Mouse (Mus musculus) C2C12 (cell line): ENCODE data around the gene Sin3b. TPM values are rescaled to one million over a fixed set of nuclear protein-coding genes. Genes with fewer than 3 reads are reported as not detected.

Experiments
- H3K27me3 ChIP-seq: one replicate; pipeline ENCODE4 v1.6.1; 2011; ENCODE audit not compliant: control insufficient read depth, insufficient read depth, insufficient read length
- H3K36me3 ChIP-seq: one replicate; pipeline ENCODE4 v1.6.1; 2011; ENCODE audit not compliant: control insufficient read depth, insufficient read depth
- H3K4me3 ChIP-seq: one replicate; pipeline ENCODE4 v1.5.1; 2011; ENCODE audit warnings: mild to moderate bottlenecking, control low read depth; ENCODE audit not compliant: poor library complexity, insufficient read depth, severe bottlenecking
- H3K79me2 ChIP-seq: one replicate; pipeline ENCODE4 v1.6.1; 2011; ENCODE audit not compliant: control insufficient read depth, insufficient read depth
- H3K79me3 ChIP-seq: one replicate; pipeline ENCODE4 v1.6.1; 2011; ENCODE audit warnings: low read depth, control low read depth
- H3ac ChIP-seq: one replicate; pipeline ENCODE3; 2011; ENCODE audit warnings: low read depth; ENCODE audit not compliant: control insufficient read depth, insufficient read length
- CEBPB ChIP-seq: IDR thresholded peaks from one replicate; pipeline ENCODE4 v1.6.1; 2011; ENCODE audit warnings: low read depth, mild to moderate bottlenecking, control low read depth, moderate library complexity
- CTCF ChIP-seq: IDR thresholded peaks from one replicate; pipeline ENCODE4 v1.5.1; 2011; ENCODE audit not compliant: control insufficient read depth, insufficient read depth, insufficient read length
- FOSL1 ChIP-seq: IDR thresholded peaks from one replicate; pipeline ENCODE4 v1.8.0; 2011; ENCODE audit warnings: mild to moderate bottlenecking, low read length; ENCODE audit not compliant: poor library complexity, insufficient read depth, severe bottlenecking
- MAX ChIP-seq: IDR thresholded peaks from one replicate; pipeline ENCODE4 v1.6.1; 2011; ENCODE audit warnings: mild to moderate bottlenecking, control low read depth
- MYOD1 ChIP-seq: IDR thresholded peaks from one replicate; pipeline ENCODE4 v1.6.1; 2011; ENCODE audit warnings: low read depth; ENCODE audit not compliant: control insufficient read depth, insufficient read length
- MYOG ChIP-seq: IDR thresholded peaks from one replicate; pipeline ENCODE4 v1.6.1; 2011; ENCODE audit not compliant: control insufficient read depth, insufficient read length; ENCODE audit errors: extremely low read depth
- USF1 ChIP-seq: IDR thresholded peaks from one replicate; pipeline ENCODE4 v1.6.1; 2011; ENCODE audit warnings: low read depth, mild to moderate bottlenecking, control low read depth, moderate library complexity
- polyA plus RNA-seq: library from polyadenylated mRNA; unstranded; fragments of >200 nt; fragmentation: generic; extraction: Trizol; gene quantifications from one replicate; pipeline ENCODE4 v1.2.1, GENCODE M21; 2012; ENCODE audit warnings: missing spikeins

Sin3b gene
- polyA plus RNA-seq, 1 experiment: 140 TPM

DNA sequence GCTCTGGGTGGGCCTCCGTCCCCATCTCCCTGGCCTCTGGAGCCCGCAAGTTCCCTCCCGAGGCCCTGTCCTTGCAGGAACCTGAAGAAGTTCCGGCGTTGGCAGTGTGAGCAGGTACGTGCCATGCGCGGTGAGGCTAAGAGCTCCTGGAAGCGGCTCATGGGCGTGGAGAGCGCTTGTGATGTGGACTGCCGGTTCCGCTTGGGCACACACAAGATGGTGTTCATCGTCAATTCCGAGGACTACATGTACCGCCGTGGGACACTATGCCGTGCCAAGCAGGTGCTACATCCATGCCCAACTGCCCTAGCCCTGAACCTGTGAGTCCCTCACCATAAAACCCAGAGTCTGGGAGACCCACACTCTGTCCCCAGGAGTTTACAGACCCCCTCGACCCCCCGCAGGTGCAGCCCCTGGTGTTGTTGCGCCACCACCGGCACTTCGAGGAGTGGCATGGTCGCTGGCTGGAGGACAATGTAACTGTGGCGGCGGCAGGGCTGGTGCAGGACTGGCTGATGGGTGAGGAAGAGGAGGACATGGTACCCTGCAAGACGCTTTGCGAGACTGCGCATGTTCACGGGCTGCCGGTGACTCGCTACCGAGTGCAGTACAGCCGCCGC lies 33.8 kb downstream of the Sin3b start:
- Histone ChIP-seq H3K27me3 (no peaks in the 10 kb centered on the region), H3K36me3 (peaks cover 38% of the 10 kb centered on the region)

DNA sequence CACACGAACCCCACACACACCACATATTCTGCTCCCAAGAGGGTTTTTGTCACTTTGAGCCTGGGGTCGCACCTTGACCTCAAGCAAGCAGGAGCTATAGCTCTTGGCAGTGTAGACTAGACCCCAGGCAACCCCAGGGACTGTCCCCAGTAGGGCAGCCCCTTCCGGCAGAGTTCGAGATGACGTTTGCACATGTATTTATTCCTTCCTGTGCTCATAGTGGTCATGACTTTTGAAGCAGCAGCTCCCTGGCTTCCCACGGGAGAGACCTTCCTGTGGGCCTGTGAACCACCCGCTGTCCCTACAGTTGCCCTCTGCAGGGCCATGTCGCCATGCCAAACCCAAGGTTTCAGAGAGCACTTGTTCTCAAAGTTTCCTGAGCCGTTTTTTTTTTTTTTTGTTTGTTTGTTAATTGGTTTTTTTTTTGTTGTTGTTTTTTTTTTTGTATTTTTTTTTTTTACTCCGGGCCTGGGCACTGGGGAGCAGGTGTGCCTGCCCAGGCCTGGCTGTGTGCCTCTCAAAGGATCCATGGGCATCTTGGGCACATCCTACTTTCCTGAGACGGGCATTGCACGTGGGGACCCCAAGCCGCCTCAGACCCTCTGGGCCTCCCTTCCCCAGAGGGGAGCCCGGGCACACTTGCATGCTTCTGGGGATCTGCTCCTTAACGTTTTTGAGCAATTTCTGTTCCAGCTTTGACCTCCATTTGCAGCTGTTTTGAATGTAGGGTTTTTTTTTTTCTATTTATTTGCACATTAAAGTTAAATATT lies 34.5 kb downstream of the Sin3b start:
- Histone ChIP-seq H3K4me3 (no peak overlapping the region), H3K79me3 (no peaks in the 10 kb centered on the region), H3K27me3 (no peaks in the 10 kb centered on the region), H3K79me2 (no peaks in the 10 kb centered on the region), H3ac (no peak overlapping the region), H3K36me3 (peaks cover 37% of the 10 kb centered on the region)
- TF ChIP-seq CTCF (no peak), MAX (no peak), FOSL1 (no peak), USF1 (no peak), MYOD1 (no peak), MYOG (no peak), CEBPB (no peak)

More for the DNA sequence above, 33.8 kb downstream of the Sin3b start:
- Histone ChIP-seq H3K4me3 (no peak overlapping the region), H3ac (no peak overlapping the region), H3K79me3 (no peaks in the 10 kb centered on the region), H3K79me2 (no peaks in the 10 kb centered on the region)
- no peak for TF ChIP-seq MAX
- no peak for TF ChIP-seq MYOD1

DNA sequence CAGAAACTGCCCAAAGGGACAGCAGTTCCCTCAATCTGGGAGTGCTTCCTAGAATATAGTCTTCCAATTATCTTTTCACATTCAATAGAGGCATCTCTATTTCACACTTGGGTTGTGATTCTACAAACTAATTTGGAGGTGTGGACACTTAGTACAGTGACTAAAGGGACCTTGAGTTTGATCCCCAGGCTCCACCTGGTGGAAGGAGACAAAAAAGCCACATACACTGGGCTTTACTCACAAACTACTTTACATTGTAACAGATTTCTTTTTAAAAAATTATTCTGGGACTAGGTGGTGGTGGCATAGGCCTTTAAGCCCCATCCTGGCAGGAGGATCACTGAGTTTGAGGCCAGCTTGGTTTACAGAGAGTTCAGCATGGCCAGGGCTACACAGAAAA lies 35.2 kb downstream of the Sin3b start:
- H3K4me3 ChIP-seq: no peak overlapping the region
- H3ac ChIP-seq: no peak overlapping the region
- no peak for TF ChIP-seq MAX
- no peak for TF ChIP-seq MYOD1
- TF ChIP-seq USF1: no peak
- TF ChIP-seq CTCF: no peak
- TF ChIP-seq FOSL1: no peak
- no peak for TF ChIP-seq MYOG
- TF ChIP-seq CEBPB: no peak
- H3K36me3 ChIP-seq: peaks cover 31% of the 10 kb centered on the region
- H3K79me2 ChIP-seq: no peaks in the 10 kb centered on the region
- H3K79me3 ChIP-seq: no peaks in the 10 kb centered on the region
- H3K27me3 ChIP-seq: no peaks in the 10 kb centered on the region

DNA sequence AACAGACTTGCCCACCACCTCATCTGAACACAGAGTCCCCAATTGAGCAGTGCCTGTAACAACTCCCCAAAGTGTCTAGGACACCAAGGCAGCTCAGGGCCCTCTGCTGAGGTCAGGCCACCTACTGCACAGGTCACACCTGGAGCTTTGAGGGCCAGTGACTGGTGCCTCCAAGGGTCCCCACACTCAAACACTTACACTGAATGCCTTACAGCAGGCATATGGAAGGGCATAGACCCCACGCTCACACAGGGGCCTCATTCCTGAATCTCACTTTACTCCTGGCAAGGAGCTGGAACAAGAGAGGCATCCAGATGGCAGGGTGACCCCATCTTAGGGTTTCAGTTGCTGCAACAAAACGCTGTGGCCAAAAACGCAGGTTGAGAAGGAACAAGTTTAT lies 37.1 kb downstream of the Sin3b start:
- TF ChIP-seq USF1 (no peak), MAX (no peak)
- Histone ChIP-seq H3ac (no peak overlapping the region), H3K79me2 (no peaks in the 10 kb centered on the region), H3K27me3 (no peaks in the 10 kb centered on the region), H3K36me3 (peaks cover 17% of the 10 kb centered on the region), H3K4me3 (no peak overlapping the region), H3K79me3 (no peaks in the 10 kb centered on the region)

DNA sequence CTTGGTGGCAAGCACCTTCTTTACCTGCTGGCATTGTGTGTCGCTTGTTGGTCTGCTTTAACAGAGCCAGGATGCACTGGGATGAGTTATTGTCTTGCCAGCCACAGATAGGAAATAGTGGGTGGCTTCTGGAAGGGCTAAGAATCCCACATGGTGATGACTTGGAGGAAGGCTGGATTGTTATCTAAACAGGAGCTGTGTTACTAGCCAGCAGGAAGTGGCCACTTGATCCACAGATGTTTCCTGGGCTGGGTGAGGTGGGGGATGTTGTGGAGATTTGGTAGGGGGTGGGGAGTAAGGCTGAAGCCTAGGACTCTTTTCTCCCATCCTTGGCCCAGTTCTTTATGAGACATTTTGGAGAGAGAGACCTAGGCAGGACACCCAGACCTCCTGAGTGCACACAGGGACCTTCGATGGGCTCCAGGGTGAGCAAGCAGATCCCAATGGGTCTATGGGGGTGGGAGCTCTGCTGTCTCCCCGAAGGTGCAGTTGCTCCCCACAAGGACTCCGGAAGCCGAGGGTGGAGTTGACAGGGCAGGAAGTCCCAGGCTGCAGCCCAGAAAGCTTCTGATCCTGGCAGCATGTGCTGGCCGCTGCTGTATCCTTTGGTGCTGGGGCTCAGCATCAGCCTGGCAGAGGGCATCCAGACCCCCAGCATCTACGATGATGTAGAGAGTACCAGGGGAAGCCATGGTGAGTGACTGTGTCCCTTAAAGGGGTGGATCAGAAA lies 38.4 kb downstream of the Sin3b start, which contains the start of gene F2rl3:
TSS of gene F2rl3 (plus strand) at position 559 of the 730 bp plus-strand sequence.
- H3K79me3 ChIP-seq: no peaks in the 10 kb centered on the region
- no peak for TF ChIP-seq USF1
- TF ChIP-seq MAX: no peak
- TF ChIP-seq MYOG: no peak
- no peak for TF ChIP-seq MYOD1
- TF ChIP-seq FOSL1: no peak
- TF ChIP-seq CTCF: no peak
- no peak for TF ChIP-seq CEBPB
- peaks cover 14% of the 10 kb centered on the region for H3K36me3 ChIP-seq
- no peak within 1 kb of the TSS for H3K4me3 ChIP-seq
- no peaks in the 10 kb centered on the region for H3K79me2 ChIP-seq
- no peak within 1 kb of the TSS for H3ac ChIP-seq
- H3K27me3 ChIP-seq: no peaks in the 10 kb centered on the region

DNA sequence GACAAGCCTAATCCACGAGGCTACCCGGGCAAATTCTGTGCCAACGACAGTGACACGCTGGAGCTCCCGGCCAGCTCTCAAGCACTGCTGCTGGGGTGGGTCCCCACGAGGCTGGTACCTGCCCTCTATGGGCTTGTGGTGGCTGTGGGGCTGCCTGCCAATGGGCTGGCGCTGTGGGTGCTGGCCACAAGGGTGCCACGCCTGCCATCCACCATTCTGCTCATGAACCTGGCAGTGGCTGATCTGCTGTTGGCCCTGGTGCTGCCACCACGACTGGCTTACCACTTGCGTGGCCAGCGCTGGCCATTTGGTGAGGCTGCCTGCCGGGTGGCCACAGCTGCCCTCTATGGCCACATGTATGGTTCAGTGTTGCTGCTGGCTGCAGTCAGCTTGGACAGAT lies 39.2 kb downstream of the Sin3b start:
- no peaks in the 10 kb centered on the region for H3K79me3 ChIP-seq
- no peak overlapping the region for H3K4me3 ChIP-seq
- H3K36me3 ChIP-seq: peaks cover 8% of the 10 kb centered on the region
- no peaks in the 10 kb centered on the region for H3K27me3 ChIP-seq
- no peak overlapping the region for H3ac ChIP-seq
- no peaks in the 10 kb centered on the region for H3K79me2 ChIP-seq
- TF ChIP-seq MYOG (no peak), USF1 (no peak)
